Comparison of ENCODE assay signal across 20 mouse cellular contexts in the genomic region with DNA sequence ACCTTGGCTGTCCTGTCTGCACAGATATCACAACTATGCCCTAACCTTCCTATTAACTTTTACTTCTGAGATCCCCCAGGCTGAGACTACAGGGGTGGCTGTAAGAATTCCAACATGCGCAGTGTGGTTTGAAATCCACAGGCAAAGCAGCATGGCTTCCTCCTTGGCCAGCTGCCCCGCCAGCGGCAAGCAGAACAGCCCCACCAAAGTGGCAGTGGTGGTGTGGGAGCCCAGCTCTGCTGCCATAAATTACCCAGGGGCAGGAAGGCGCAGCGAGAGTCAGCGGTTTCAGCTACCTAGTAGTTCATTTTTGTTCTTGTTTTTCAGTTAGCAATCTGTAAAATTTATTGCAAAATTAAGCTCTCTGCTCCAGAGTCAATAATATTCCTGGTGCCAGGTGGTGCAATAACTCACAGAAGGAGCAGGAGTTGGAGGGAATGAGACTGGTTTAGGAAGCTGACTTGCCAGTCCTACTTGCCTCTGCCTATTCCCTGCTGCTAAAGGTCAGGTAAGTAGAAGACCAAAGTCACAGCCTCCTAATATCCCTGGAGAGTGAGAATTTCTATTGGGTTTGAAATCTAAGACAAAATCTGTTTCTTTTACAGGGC.
DNase-seq lines count a peak whose midpoint lies in the region; ATAC-seq and TF ChIP-seq lines count a peak whose summit lies in the region.
"Had no signal": no experiment of that assay in that cellular context is flagged by ENCODE, and none has a peak within 500 bp of the region (broad histone marks: within the 10 kb centered on the region; RNA-seq: fewer than 3 reads in every experiment).

No protein-coding gene starts in this region.

- no peak overlapping the region for H3K4me2 ChIP-seq in kidney, postnatal 0 days (ENCODE audit: low read length)
- no peak overlapping the region for H3K4me2 ChIP-seq in neural tube, embryonic 15.5 days
- H3K4me2 ChIP-seq in hindbrain, embryonic 12.5 days (replicated peaks): no peak overlapping the region
- H3K4me2 ChIP-seq: heart, embryonic 12.5 days; hindbrain, embryonic 14.5 days had no signal

- no peaks in the 10 kb centered on the region for H3K9me3 ChIP-seq in kidney, postnatal 0 days (replicated peaks; ENCODE audit: low read length)
- H3K9me3 ChIP-seq in limb, embryonic 10.5 days (replicated peaks): no peaks in the 10 kb centered on the region
- H3K9me3 ChIP-seq in neural tube, embryonic 15.5 days (replicated peaks): no peaks in the 10 kb centered on the region
- H3K9me3 ChIP-seq in hindbrain, embryonic 12.5 days (replicated peaks): no peaks in the 10 kb centered on the region
- H3K9me3 ChIP-seq: embryonic facial prominence, embryonic 10.5 days; forebrain, embryonic 10.5 days; heart, embryonic 12.5 days had no signal

- no peak overlapping the region for H3K27ac ChIP-seq in kidney, postnatal 0 days
- peak overlapping the region; percentile 26 for H3K27ac ChIP-seq in limb, embryonic 10.5 days
- H3K27ac ChIP-seq in neural tube, embryonic 15.5 days (replicated peaks): no peak overlapping the region
- no peak overlapping the region for H3K27ac ChIP-seq in hindbrain, embryonic 12.5 days
- H3K27ac ChIP-seq: embryonic facial prominence, embryonic 10.5 days; forebrain, embryonic 10.5 days; gastrocnemius, adult 2 months; hindbrain, embryonic 14.5 days had no signal

- no peak overlapping the region for H3K4me3 ChIP-seq in kidney, postnatal 0 days (replicated peaks; ENCODE audit: low read depth, low read length)
- no peak overlapping the region for H3K4me3 ChIP-seq in limb, embryonic 10.5 days
- no peak overlapping the region for H3K4me3 ChIP-seq in neural tube, embryonic 15.5 days (replicated peaks)
- H3K4me3 ChIP-seq in hindbrain, embryonic 12.5 days: no peak overlapping the region
- H3K4me3 ChIP-seq: embryonic facial prominence, embryonic 10.5 days; forebrain, embryonic 10.5 days; gastrocnemius, adult 2 months; heart, embryonic 12.5 days had no signal

- TF ChIP-seq CTCF in kidney, postnatal 0 days (IDR thresholded peaks at IDR 0.05; ENCODE audit: low read depth): no peak

- WGBS in kidney, postnatal 0 days: 21% methylated on average over 6 of the region's 6 CpGs
- 67% methylated on average over 6 of the region's 6 CpGs for WGBS in limb, embryonic 10.5 days
- 61% methylated on average over 6 of the region's 6 CpGs for WGBS in neural tube, embryonic 15.5 days
- 90% methylated on average over 6 of the region's 6 CpGs for WGBS in hindbrain, embryonic 12.5 days

- H3K9ac ChIP-seq in kidney, postnatal 0 days (ENCODE audit: low read depth, low read length): no peak overlapping the region
- H3K9ac ChIP-seq in neural tube, embryonic 15.5 days (replicated peaks): no peak overlapping the region
- no peak overlapping the region for H3K9ac ChIP-seq in hindbrain, embryonic 12.5 days
- H3K9ac ChIP-seq: heart, embryonic 12.5 days; hindbrain, embryonic 14.5 days had no signal

- ATAC-seq in kidney, postnatal 0 days (replicated peaks; ENCODE audit: low FRiP score, low read depth): no peak
- no peak for ATAC-seq in neural tube, embryonic 15.5 days (ENCODE audit: low FRiP score)
- no peak for ATAC-seq in hindbrain, embryonic 12.5 days (ENCODE audit: low FRiP score)
- ATAC-seq: forebrain, embryonic 14.5 days had no signal

- no peaks in the 10 kb centered on the region for H3K36me3 ChIP-seq in kidney, postnatal 0 days (ENCODE audit: insufficient read depth, low read length)
- H3K36me3 ChIP-seq in limb, embryonic 10.5 days: no peaks in the 10 kb centered on the region
- H3K36me3 ChIP-seq in neural tube, embryonic 15.5 days: no peaks in the 10 kb centered on the region
- H3K36me3 ChIP-seq in hindbrain, embryonic 12.5 days: no peaks in the 10 kb centered on the region
- H3K36me3 ChIP-seq: embryonic facial prominence, embryonic 10.5 days; forebrain, embryonic 10.5 days; heart, embryonic 12.5 days had no signal

- H3K27me3 ChIP-seq in kidney, postnatal 0 days (ENCODE audit: insufficient read depth, low read length): no peaks in the 10 kb centered on the region
- H3K27me3 ChIP-seq in limb, embryonic 10.5 days (ENCODE audit: low read depth, poor library complexity, severe bottlenecking): no peaks in the 10 kb centered on the region
- no peaks in the 10 kb centered on the region for H3K27me3 ChIP-seq in neural tube, embryonic 15.5 days (replicated peaks)
- no peaks in the 10 kb centered on the region for H3K27me3 ChIP-seq in hindbrain, embryonic 12.5 days
- H3K27me3 ChIP-seq: heart, embryonic 12.5 days had no signal

- no peaks in the 10 kb centered on the region for H3K4me1 ChIP-seq in kidney, postnatal 0 days (replicated peaks; ENCODE audit: insufficient read depth, low read length)
- H3K4me1 ChIP-seq in limb, embryonic 10.5 days: peaks cover 20% of the 10 kb centered on the region; the same call in 1 of the 2 replicates
- H3K4me1 ChIP-seq in neural tube, embryonic 15.5 days: no peaks in the 10 kb centered on the region
- no peaks in the 10 kb centered on the region for H3K4me1 ChIP-seq in hindbrain, embryonic 12.5 days
- H3K4me1 ChIP-seq: embryonic facial prominence, embryonic 10.5 days; forebrain, embryonic 10.5 days; heart, embryonic 12.5 days had no signal

- peak; percentile 25 for DNase-seq in kidney, postnatal 0 days (ENCODE audit: low spot score)
- no peak for DNase-seq in kidney, adult 11 months
- DNase-seq in gonadal fat pad, adult 2 months (ENCODE audit: low read depth): peak; percentile 79
- peak; percentile 40 for DNase-seq in limb, embryonic 10.5 days (ENCODE audit: low spot score)
- DNase-seq in mesoderm, embryonic 11.5 days (ENCODE audit: low read depth, low spot score): peak; percentile 12
- DNase-seq: adrenal gland, adult 2 months; adrenal gland, postnatal 25 days; cerebellum, adult 18-20 months; cerebellum, adult 9-11 months; cerebellum, postnatal 36 days; gastrocnemius, adult 2 months; gastrocnemius, postnatal 25 days; heart, adult 18-20 months had no signal
